Mouse (Mus musculus): Measurements from ENCODE around the gene Ccdc120.

Ccdc120 gene

GRCm38 (mm10) chrX:7688321-7688720, 62.4 kb downstream of the Ccdc120 start:
- no peak for DNase-seq
